ENCODE assay signal across 9 mouse cellular contexts in genomic region chr9:14574760-14575399, GRCm38 (mm10).
DNase-seq lines count a peak whose midpoint lies in the region; ATAC-seq and TF ChIP-seq lines count a peak whose summit lies in the region.
"Had no signal": no experiment of that assay in that cellular context is flagged by ENCODE, and none has a peak within 500 bp of the region (broad histone marks: within the 10 kb centered on the region; RNA-seq: fewer than 3 reads in every experiment).

No protein-coding gene starts in this region.

- no peaks in the 10 kb centered on the region for H3K27me3 ChIP-seq in heart, adult 2 months (ENCODE audit: control insufficient read depth, insufficient read depth, low read length)
- no peaks in the 10 kb centered on the region for H3K27me3 ChIP-seq in intestine, embryonic 15.5 days (replicated peaks)

- intact Hi-C loops in heart, adult 2 months (cut with DNase I), result loop anchor here (5.0 kb wide), 1 partner anchor 122 kb away; no protein-coding TSS in a partner anchor
- intact Hi-C loops in heart, postnatal 25 days (cut with DNase I), result loop anchor here (5.0 kb wide), 3 partner anchors 37 to 122 kb away; no protein-coding TSS in a partner anchor

- peaks cover 5% of the 10 kb centered on the region for H3K36me3 ChIP-seq in heart, adult 2 months (ENCODE audit: control insufficient read depth, insufficient read depth, low read length)
- 0 out of 2 replicates have a peak, but pooled peaks cover 8% of the 10 kb centered on the region for H3K36me3 ChIP-seq in intestine, embryonic 15.5 days

- TF ChIP-seq EP300 in heart, adult 2 months (IDR thresholded peaks at IDR 0.05; ENCODE audit: insufficient read depth, low read depth, low read length), result no peak

- H3K9me3 ChIP-seq in intestine, embryonic 15.5 days, result no peaks in the 10 kb centered on the region
- H3K9me3 ChIP-seq: megakaryocyte, embryonic 14.5 days had no signal

- TF ChIP-seq CTCF in heart, adult 2 months (IDR thresholded peaks at IDR 0.05), result no peak

- no peak overlapping the region for H3K9ac ChIP-seq in heart, adult 2 months (ENCODE audit: low read depth, low read length)
- no peak overlapping the region for H3K9ac ChIP-seq in intestine, embryonic 15.5 days

- ATAC-seq in intestine, embryonic 15.5 days, result 0 out of 2 replicates have a peak, but pooled peaks have one; percentile 17
- no peak for ATAC-seq in activated CD4-positive, CD25-positive, alpha-beta regulatory T cell, adult 4 months

- 40% methylated on average over 12 of the region's 12 CpGs for WGBS in heart, adult 2 months
- 63% methylated on average over 12 of the region's 12 CpGs for WGBS in intestine, embryonic 15.5 days

- no peak overlapping the region for H3K4me2 ChIP-seq in intestine, embryonic 15.5 days (replicated peaks)

- no peak for TF ChIP-seq POLR2A in heart, adult 2 months (IDR thresholded peaks at IDR 0.05; ENCODE audit: insufficient read depth, low read depth, low read length)

- peaks cover 8% of the 10 kb centered on the region for H3K4me1 ChIP-seq in heart, adult 2 months (ENCODE audit: control insufficient read depth, insufficient read depth, low read length)
- no peaks in the 10 kb centered on the region; the same call in 1 of the 2 replicates for H3K4me1 ChIP-seq in intestine, embryonic 15.5 days (replicated peaks)

- H3K4me3 ChIP-seq in heart, adult 2 months, result no peak overlapping the region
- H3K4me3 ChIP-seq in intestine, embryonic 15.5 days (replicated peaks), result no peak overlapping the region
- H3K4me3 ChIP-seq: megakaryocyte, embryonic 14.5 days had no signal

- peak in 1 of 2 experiments; percentile 33 for DNase-seq in heart, adult 2 months
- DNase-seq in heart, postnatal 25 days (ENCODE audit: low spot score), result no peak
- DNase-seq in cerebellum, adult 11-12 months, result peak; percentile 18
- DNase-seq in lung, postnatal 4 days, result peak; percentile 25 to 48
- DNase-seq in retina, embryonic 14.5 days (ENCODE audit: low spot score), result no peak
- no peak for DNase-seq in thymus, postnatal 25 days

- H3K79me2 ChIP-seq in heart, adult 2 months (replicated peaks; ENCODE audit: control insufficient read depth, insufficient read depth, low read length), result no peaks in the 10 kb centered on the region; the same call in 1 of the 2 replicates

- H3K27ac ChIP-seq in heart, adult 2 months, result peak overlapping the region; percentile 33
- H3K27ac ChIP-seq in intestine, embryonic 15.5 days, result no peak overlapping the region

Comparison
In these comparisons a context has a peak if more than half of its experiments do, and no peak if none do; other contexts are left out.
1. DNase-seq: peak in cerebellum, adult 11-12 months (single experiment) and lung, postnatal 4 days (2 of 2); none in heart, postnatal 25 days (single experiment), retina, embryonic 14.5 days (single experiment) and thymus, postnatal 25 days (single experiment).